Mouse (Mus musculus) MEL (cell line): ENCODE data around the gene Hcls1. TPM values are rescaled to one million over a fixed set of nuclear protein-coding genes. Genes with fewer than 3 reads are reported as not detected.

Source experiments
- DNase-seq: peaks from one replicate; pipeline ENCODE4 v3.0.0; 2011; ENCODE audit warnings: low read depth, low spot score
- H3K27ac ChIP-seq: 2 replicates; pipeline ENCODE4 v1.5.1; 2012; ENCODE audit warnings: low read depth, mild to moderate bottlenecking, control low read depth, low read length, moderate library complexity; ENCODE audit not compliant: control insufficient read depth
- H3K27me3 ChIP-seq, 2 experiments: fragments of 150-350 bp in 1 of 2; sonication (generic) in 1 of 2; 2 replicates each; pipeline ENCODE4 v1.6.1; 2012; ENCODE audit warnings: low read length in 2 of 2, mild to moderate bottlenecking in 2 of 2, improper control_type of control experiment in 1 of 2, moderate library complexity in 1 of 2; ENCODE audit not compliant: insufficient read depth in 2 of 2, control insufficient read depth in 1 of 2
- H3K36me3 ChIP-seq, 2 experiments: 2 replicates each; pipeline ENCODE4 v1.6.1; 2012 to 2014; ENCODE audit warnings: low read length in 2 of 2, improper control_type of control experiment in 1 of 2, inconsistent platforms in 1 of 2, mild to moderate bottlenecking in 1 of 2; ENCODE audit not compliant: insufficient read depth in 2 of 2, control insufficient read depth in 1 of 2
- H3K4me1 ChIP-seq, 2 experiments: fragments of 150-350 bp in 1 of 2; sonication (generic) in 1 of 2; 2 replicates each; pipeline ENCODE4 v1.6.1; 2012; ENCODE audit warnings: low read length in 2 of 2, improper control_type of control experiment in 1 of 2, mild to moderate bottlenecking in 1 of 2; ENCODE audit not compliant: insufficient read depth in 2 of 2, control insufficient read depth in 1 of 2
- H3K4me3 ChIP-seq, 2 experiments: fragments of 150-350 bp in 1 of 2; sonication (generic) in 1 of 2; 2 replicates each; pipeline ENCODE4 v1.5.1; 2012; ENCODE audit warnings: low read depth in 2 of 2, low read length in 2 of 2, mild to moderate bottlenecking in 2 of 2, moderate library complexity in 2 of 2, control low read depth in 1 of 2, improper control_type of control experiment in 1 of 2; ENCODE audit not compliant: control insufficient read depth in 1 of 2, insufficient read depth in 1 of 2
- H3K79me2 ChIP-seq: 2 replicates; pipeline ENCODE4 v1.6.1; 2012; ENCODE audit warnings: mild to moderate bottlenecking, low read length, moderate library complexity; ENCODE audit not compliant: control insufficient read depth, poor library complexity, insufficient read depth
- H3K9ac ChIP-seq: 2 replicates; pipeline ENCODE4 v1.6.1; 2012; ENCODE audit warnings: low read depth, mild to moderate bottlenecking, control low read depth, low read length, moderate library complexity; ENCODE audit not compliant: control insufficient read depth, poor library complexity, severe bottlenecking
- H3K9me3 ChIP-seq: fragments of 150-350 bp; sonication (generic); replicated peaks from 2 replicates; pipeline ENCODE4 v1.6.1; 2012; ENCODE audit warnings: mild to moderate bottlenecking, low read length, improper control_type of control experiment, moderate library complexity; ENCODE audit not compliant: insufficient read depth
- BHLHE40 ChIP-seq: IDR thresholded peaks from 2 replicates; pipeline ENCODE4 v1.6.1; 2012; ENCODE audit warnings: low read depth, mild to moderate bottlenecking, inconsistent platforms, low read length, improper control_type of control experiment, borderline replicate concordance
- CHD2 ChIP-seq: IDR thresholded peaks from 2 replicates; pipeline ENCODE4 v1.6.1; 2011; ENCODE audit warnings: low read length, improper control_type of control experiment
- CTCF ChIP-seq, 3 experiments: IDR thresholded peaks in 2 of 3; conservative IDR thresholded peaks in 1 of 3; 2 replicates each; pipeline ENCODE4 v1.5.1; 2011 to 2012; ENCODE audit warnings: low read length in 3 of 3, low read depth in 2 of 3, mild to moderate bottlenecking in 2 of 3, improper control_type of control experiment in 1 of 3, inconsistent platforms in 1 of 3, mixed read lengths in 1 of 3, moderate library complexity in 1 of 3; ENCODE audit not compliant: control insufficient read depth in 1 of 3, insufficient read depth in 1 of 3, poor library complexity in 1 of 3, severe bottlenecking in 1 of 3
- E2F4 ChIP-seq: IDR thresholded peaks from 2 replicates; pipeline ENCODE4 v1.6.1; 2011; ENCODE audit warnings: low read depth, low read length, improper control_type of control experiment, borderline replicate concordance
- ELF1 ChIP-seq: IDR thresholded peaks from 2 replicates; pipeline ENCODE4 v1.6.1; 2014; ENCODE audit warnings: low read depth, mild to moderate bottlenecking, inconsistent platforms, low read length, improper control_type of control experiment, moderate library complexity
- EP300 ChIP-seq, 2 experiments: IDR thresholded peaks; 2 replicates each; pipeline ENCODE4 v1.6.1; 2011; ENCODE audit warnings: improper control_type of control experiment in 2 of 2, low read length in 2 of 2, low read depth in 1 of 2, mild to moderate bottlenecking in 1 of 2
- ETS1 ChIP-seq: IDR thresholded peaks from 2 replicates; pipeline ENCODE4 v1.6.1; 2012; ENCODE audit warnings: low read depth, mild to moderate bottlenecking, inconsistent platforms, low read length, improper control_type of control experiment, moderate library complexity
- GABPA ChIP-seq: IDR thresholded peaks from 2 replicates; pipeline ENCODE4 v1.6.1; 2012; ENCODE audit warnings: low read depth, mild to moderate bottlenecking, inconsistent platforms, low read length, improper control_type of control experiment, moderate library complexity
- GATA1 ChIP-seq: IDR thresholded peaks from 2 replicates; pipeline ENCODE4 v1.6.1; 2011; ENCODE audit warnings: low read depth, low read length, improper control_type of control experiment
- HCFC1 ChIP-seq: IDR thresholded peaks from 2 replicates; pipeline ENCODE4 v1.6.1; 2012; ENCODE audit warnings: low read depth, mild to moderate bottlenecking, inconsistent platforms, low read length, improper control_type of control experiment, moderate library complexity
- JUND ChIP-seq: IDR thresholded peaks from 2 replicates; pipeline ENCODE4 v1.6.1; 2011; ENCODE audit warnings: low read depth, mild to moderate bottlenecking, improper control_type of control experiment, low read length
- MAFK ChIP-seq: IDR thresholded peaks from 2 replicates; pipeline ENCODE4 v1.6.1; 2011; ENCODE audit warnings: low read depth, mild to moderate bottlenecking, low read length, improper control_type of control experiment, borderline replicate concordance
- MAX ChIP-seq: IDR thresholded peaks from 2 replicates; pipeline ENCODE4 v1.6.1; 2011; ENCODE audit warnings: low read length, improper control_type of control experiment
- MEF2A ChIP-seq: IDR thresholded peaks from 2 replicates; pipeline ENCODE4 v1.6.1; 2014; ENCODE audit warnings: low read depth, mild to moderate bottlenecking, inconsistent platforms, low read length, improper control_type of control experiment; ENCODE audit not compliant: poor library complexity, insufficient replicate concordance, severe bottlenecking; ENCODE audit errors: extremely low read depth
- MYB ChIP-seq: IDR thresholded peaks from 2 replicates; pipeline ENCODE4 v1.6.1; 2011; ENCODE audit warnings: mild to moderate bottlenecking, low read depth, low read length, improper control_type of control experiment
- MYC ChIP-seq: IDR thresholded peaks from 2 replicates; pipeline ENCODE4 v1.6.1; 2011; ENCODE audit warnings: low read depth, mild to moderate bottlenecking, low read length, improper control_type of control experiment, moderate library complexity
- NELFE ChIP-seq: IDR thresholded peaks from 2 replicates; pipeline ENCODE4 v1.6.1; 2011; ENCODE audit warnings: low read depth, low read length, improper control_type of control experiment
- POLR2A ChIP-seq, 2 experiments: IDR thresholded peaks; 2 replicates each; pipeline ENCODE4 v1.6.1; 2011 to 2012; ENCODE audit warnings: low read length in 2 of 2, mild to moderate bottlenecking in 2 of 2, control low read depth in 1 of 2, improper control_type of control experiment in 1 of 2, low read depth in 1 of 2, moderate library complexity in 1 of 2; ENCODE audit not compliant: control insufficient read depth in 1 of 2, insufficient read depth in 1 of 2, poor library complexity in 1 of 2
- POLR2AphosphoS2 ChIP-seq: IDR thresholded peaks from 2 replicates; pipeline ENCODE4 v1.6.1; 2011; ENCODE audit warnings: low read length, improper control_type of control experiment
- POLR2AphosphoS5 ChIP-seq: IDR thresholded peaks from 2 replicates; pipeline ENCODE4 v1.6.1; 2012; ENCODE audit warnings: low read depth, borderline replicate concordance, mild to moderate bottlenecking, inconsistent platforms, low read length, moderate library complexity, mixed read lengths
- SIN3A ChIP-seq: IDR thresholded peaks from 2 replicates; pipeline ENCODE4 v1.6.1; 2012; ENCODE audit warnings: low read length, improper control_type of control experiment, inconsistent platforms
- SMC3 ChIP-seq: IDR thresholded peaks from 2 replicates; pipeline ENCODE4 v1.6.1; 2011; ENCODE audit warnings: low read depth, low read length, improper control_type of control experiment
- TAL1 ChIP-seq: IDR thresholded peaks from 2 replicates; pipeline ENCODE4 v1.6.1; 2012; ENCODE audit warnings: mild to moderate bottlenecking, inconsistent platforms, low read length, moderate library complexity, mixed read lengths
- TBP ChIP-seq: IDR thresholded peaks from 2 replicates; pipeline ENCODE4 v1.8.0; 2011; ENCODE audit warnings: low read depth, low read length, improper control_type of control experiment
- TCF12 ChIP-seq: IDR thresholded peaks from 2 replicates; pipeline ENCODE4 v1.6.1; 2014; ENCODE audit warnings: low read depth, mild to moderate bottlenecking, inconsistent platforms, low read length, improper control_type of control experiment, moderate library complexity
- USF2 ChIP-seq, 2 experiments: IDR thresholded peaks; 2 replicates each; pipeline ENCODE4 v1.6.1; 2011 to 2012; ENCODE audit warnings: improper control_type of control experiment in 2 of 2, low read length in 2 of 2, borderline replicate concordance in 1 of 2, inconsistent platforms in 1 of 2, low read depth in 1 of 2, mild to moderate bottlenecking in 1 of 2; ENCODE audit not compliant: insufficient read depth in 1 of 2
- ZC3H11A ChIP-seq: IDR thresholded peaks from 2 replicates; pipeline ENCODE4 v1.6.1; 2012; ENCODE audit warnings: low read depth, mild to moderate bottlenecking, inconsistent platforms, low read length, improper control_type of control experiment
- ZKSCAN1 ChIP-seq: IDR thresholded peaks from 2 replicates; pipeline ENCODE4 v1.6.1; 2012; ENCODE audit warnings: low read depth, mild to moderate bottlenecking, inconsistent platforms, low read length, improper control_type of control experiment, moderate library complexity
- ZNF384 ChIP-seq: IDR thresholded peaks from 2 replicates; pipeline ENCODE4 v1.6.1; 2012; ENCODE audit warnings: low read depth, mild to moderate bottlenecking, inconsistent platforms, low read length, improper control_type of control experiment
- polyA plus RNA-seq, 2 experiments: library from polyadenylated mRNA; stranded (reverse) in 1 of 2; unstranded in 1 of 2; fragments of >175 nt in 1 of 2; fragments of >200 nt in 1 of 2; gene quantifications; 2 replicates each; pipeline versions ENCODE4 v1.2.1 to v1.2.4; 2012; ENCODE audit warnings: low replicate concordance in 2 of 2, low read depth in 1 of 2; ENCODE audit not compliant: insufficient read length in 2 of 2, insufficient read depth in 1 of 2, missing spikeins in 1 of 2
- total RNA-seq: library from RNA; depleted of rRNA; stranded (reverse); fragments of 300-350 nt; gene quantifications from 2 replicates; pipeline ENCODE4 v1.2.3, GENCODE M21; 2012

The Hcls1 gene
- total and polyA plus RNA-seq, 3 experiments = 57.4 to 91.4 TPM; not detected in 1

DNA sequence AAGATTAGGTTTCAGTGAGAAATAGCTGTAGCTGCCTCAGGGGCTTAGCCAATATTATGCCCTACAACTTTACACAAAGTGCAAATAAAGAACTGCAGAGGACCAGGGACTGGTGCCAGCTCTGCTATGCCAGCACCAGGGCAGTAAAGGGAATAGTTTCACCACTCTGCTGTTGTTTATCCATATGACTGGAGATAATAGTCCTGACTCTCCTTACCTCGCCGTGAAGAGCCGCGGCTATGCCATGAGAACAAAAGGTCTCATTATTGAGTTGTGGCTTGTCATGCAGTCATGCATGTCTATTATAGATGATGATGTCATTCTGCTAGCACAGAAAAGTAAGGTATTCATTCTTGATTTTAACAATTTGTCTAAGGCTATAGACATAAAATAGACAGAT, 7.1 kb downstream of the Hcls1 start:
- no peaks in the 10 kb centered on the region for H3K27me3 ChIP-seq
- no peak overlapping the region for H3K27ac ChIP-seq
- no peak for TF ChIP-seq E2F4
- no peak for TF ChIP-seq TCF12
- no peak for TF ChIP-seq MYB
- no peak for TF ChIP-seq NELFE
- TF ChIP-seq EP300 (IDR thresholded peaks at IDR 0.05; ENCODE audit: low read depth in 1 of 2, low read length in 2 of 2) = no peak
- no peak for TF ChIP-seq GATA1
- TF ChIP-seq MEF2A = no peak
- no peak for TF ChIP-seq TAL1
- no peak for TF ChIP-seq CHD2
- no peak for TF ChIP-seq CTCF (IDR thresholded peaks at IDR 0.05 in 2 of 3, conservative IDR thresholded peaks at IDR 0.05 in 1 of 3; ENCODE audit: control insufficient read depth in 1 of 3, insufficient read depth in 1 of 3, low read depth in 2 of 3, low read length in 3 of 3, poor library complexity in 1 of 3, severe bottlenecking in 1 of 3)
- no peak for TF ChIP-seq MYC
- TF ChIP-seq MAFK = no peak
- no peak for TF ChIP-seq ETS1
- no peak for TF ChIP-seq TBP
- no peak for TF ChIP-seq JUND
- TF ChIP-seq ZC3H11A = no peak
- no peak for TF ChIP-seq MAX
- DNase-seq = no peak
- H3K9me3 ChIP-seq = no peaks in the 10 kb centered on the region
- no peaks in the 10 kb centered on the region for H3K4me1 ChIP-seq
- no peaks in the 10 kb centered on the region for H3K79me2 ChIP-seq
- no peak overlapping the region for H3K4me3 ChIP-seq
- peaks cover 0 to 6% of the 10 kb centered on the region in 2 experiments; a peak in 2 of 4 replicates for H3K36me3 ChIP-seq
- no peak overlapping the region for H3K9ac ChIP-seq

GRCm38 (mm10) chr16:36943591-36943990, 8.8 kb downstream of the Hcls1 start:
- Histone ChIP-seq H3K9ac (no peak overlapping the region), H3K4me3 (no peak overlapping the region), H3K27ac (no peak overlapping the region), H3K27me3 (no peaks in the 10 kb centered on the region), H3K4me1 (no peaks in the 10 kb centered on the region), H3K9me3 (no peaks in the 10 kb centered on the region), H3K36me3 (peaks cover 0 to 6% of the 10 kb centered on the region in 2 experiments; a peak in 2 of 4 replicates), H3K79me2 (no peaks in the 10 kb centered on the region)
- no peak for DNase-seq
- no peak for TF ChIP-seq POLR2A (IDR thresholded peaks at IDR 0.05; ENCODE audit: control insufficient read depth in 1 of 2, insufficient read depth in 1 of 2, low read depth in 1 of 2, low read length in 2 of 2, poor library complexity in 1 of 2)
- no peak for TF ChIP-seq GATA1
- no peak for TF ChIP-seq TCF12
- TF ChIP-seq MAFK = no peak
- no peak for TF ChIP-seq ZKSCAN1
- TF ChIP-seq TBP = no peak
- no peak for TF ChIP-seq CTCF (IDR thresholded peaks at IDR 0.05 in 2 of 3, conservative IDR thresholded peaks at IDR 0.05 in 1 of 3; ENCODE audit: control insufficient read depth in 1 of 3, insufficient read depth in 1 of 3, low read depth in 2 of 3, low read length in 3 of 3, poor library complexity in 1 of 3, severe bottlenecking in 1 of 3)
- TF ChIP-seq ELF1 = no peak
- TF ChIP-seq E2F4 = no peak
- TF ChIP-seq HCFC1 = no peak
- TF ChIP-seq USF2 (IDR thresholded peaks at IDR 0.05; ENCODE audit: borderline replicate concordance in 1 of 2, insufficient read depth in 1 of 2, low read depth in 1 of 2, low read length in 2 of 2) = no peak
- TF ChIP-seq ZNF384 = no peak
- TF ChIP-seq POLR2AphosphoS2 = no peak
- no peak for TF ChIP-seq GABPA
- TF ChIP-seq SMC3 = no peak
- TF ChIP-seq POLR2AphosphoS5 = no peak
- no peak for TF ChIP-seq SIN3A
- TF ChIP-seq BHLHE40 = no peak
- no peak for TF ChIP-seq EP300 (IDR thresholded peaks at IDR 0.05; ENCODE audit: low read depth in 1 of 2, low read length in 2 of 2)
- TF ChIP-seq MEF2A = no peak
